Comparison of ENCODE assay signal across 8 mouse cellular contexts in genomic region chr19:37991399-37992183, GRCm38 (mm10). TPM values are rescaled to one million over a fixed set of nuclear protein-coding genes. Genes with fewer than 3 reads are reported as not detected.
DNase-seq lines count a peak whose midpoint lies in the region; ATAC-seq lines count a peak whose summit lies in the region.

No protein-coding gene starts in this region.

- H3K4me3 ChIP-seq in hindbrain, embryonic 11.5 days (ENCODE audit: low read depth, low read length) = no peak overlapping the region
- H3K4me3 ChIP-seq in hindbrain, embryonic 10.5 days = no peak overlapping the region
- no peak overlapping the region for H3K4me3 ChIP-seq in heart, embryonic 16.5 days (ENCODE audit: low read length)
- no peak overlapping the region for H3K4me3 ChIP-seq in liver, embryonic 12.5 days

- H3K36me3 ChIP-seq in hindbrain, embryonic 11.5 days (ENCODE audit: control insufficient read depth, insufficient read depth, low read length) = no peaks in the 10 kb centered on the region
- H3K36me3 ChIP-seq in hindbrain, embryonic 10.5 days = no peaks in the 10 kb centered on the region
- H3K36me3 ChIP-seq in heart, embryonic 16.5 days (ENCODE audit: control insufficient read depth, insufficient read depth) = no peaks in the 10 kb centered on the region
- no peaks in the 10 kb centered on the region for H3K36me3 ChIP-seq in liver, embryonic 12.5 days

- no peaks in the 10 kb centered on the region for H3K27me3 ChIP-seq in hindbrain, embryonic 11.5 days (ENCODE audit: control insufficient read depth, insufficient read depth, low read length)
- H3K27me3 ChIP-seq in hindbrain, embryonic 10.5 days (ENCODE audit: insufficient read depth, poor library complexity, severe bottlenecking) = no peaks in the 10 kb centered on the region
- H3K27me3 ChIP-seq in heart, embryonic 16.5 days (ENCODE audit: control insufficient read depth, insufficient read depth, low read length) = no peaks in the 10 kb centered on the region
- no peaks in the 10 kb centered on the region for H3K27me3 ChIP-seq in liver, embryonic 12.5 days (replicated peaks)

- no peak overlapping the region for H3K4me2 ChIP-seq in hindbrain, embryonic 11.5 days (replicated peaks; ENCODE audit: low read depth, low read length)
- peak overlapping the region; percentile 25 for H3K4me2 ChIP-seq in heart, embryonic 16.5 days (ENCODE audit: low read depth, low read length)
- no peak overlapping the region for H3K4me2 ChIP-seq in liver, embryonic 12.5 days

- peak; percentile 10 for DNase-seq in hindbrain, embryonic 11.5 days (ENCODE audit: low spot score)
- no peak for DNase-seq in hindbrain, embryonic 10.5 days (ENCODE audit: low spot score)
- DNase-seq in cerebellum, adult 18-20 months = peak; percentile 71 to 86
- DNase-seq in left cerebral cortex, postnatal 25 days (ENCODE audit: low spot score in 2 of 2) = peak; percentile 80 to 96
- no peak for DNase-seq in spleen, adult 18-20 months

- H3K9ac ChIP-seq in hindbrain, embryonic 11.5 days (ENCODE audit: low read depth, low read length) = no peak overlapping the region
- H3K9ac ChIP-seq in heart, embryonic 16.5 days (ENCODE audit: low read length) = no peak overlapping the region
- no peak overlapping the region for H3K9ac ChIP-seq in liver, embryonic 12.5 days

- no peak for ATAC-seq in hindbrain, embryonic 11.5 days (ENCODE audit: low FRiP score)
- ATAC-seq in heart, embryonic 16.5 days (replicated peaks; ENCODE audit: extremely low read depth, insufficient read depth, low FRiP score) = peak; percentile 52; the same call in 1 of the 2 replicates
- ATAC-seq in liver, embryonic 12.5 days = no peak
- ATAC-seq in activated CD4-positive, CD25-positive, alpha-beta regulatory T cell, adult 4 months = no peak

- no peak overlapping the region for H3K27ac ChIP-seq in hindbrain, embryonic 11.5 days (ENCODE audit: low read depth, low read length)
- no peak overlapping the region for H3K27ac ChIP-seq in hindbrain, embryonic 10.5 days
- H3K27ac ChIP-seq in heart, embryonic 16.5 days (ENCODE audit: low read length) = no peak overlapping the region
- no peak overlapping the region for H3K27ac ChIP-seq in liver, embryonic 12.5 days

- intact Hi-C loops in left cerebral cortex, postnatal 25 days (cut with DNase I) = loop anchor here (1.0 kb wide), 1 partner anchor 21 kb away; no protein-coding TSS in a partner anchor

- H3K9me3 ChIP-seq in hindbrain, embryonic 11.5 days (ENCODE audit: control insufficient read depth, low read length) = no peaks in the 10 kb centered on the region
- no peaks in the 10 kb centered on the region for H3K9me3 ChIP-seq in hindbrain, embryonic 10.5 days
- H3K9me3 ChIP-seq in heart, embryonic 16.5 days (replicated peaks; ENCODE audit: control insufficient read depth, low read length) = no peaks in the 10 kb centered on the region
- no peaks in the 10 kb centered on the region for H3K9me3 ChIP-seq in liver, embryonic 12.5 days (replicated peaks)

- no peaks in the 10 kb centered on the region for H3K4me1 ChIP-seq in hindbrain, embryonic 11.5 days (replicated peaks; ENCODE audit: control insufficient read depth, insufficient read depth, low read length)
- 0 out of 2 replicates have a peak, but pooled peaks cover 5% of the 10 kb centered on the region for H3K4me1 ChIP-seq in hindbrain, embryonic 10.5 days (replicated peaks)
- H3K4me1 ChIP-seq in heart, embryonic 16.5 days (ENCODE audit: control insufficient read depth, insufficient read depth, low read length) = peaks cover 8% of the 10 kb centered on the region
- no peaks in the 10 kb centered on the region for H3K4me1 ChIP-seq in liver, embryonic 12.5 days

- WGBS in hindbrain, embryonic 11.5 days = 50% methylated on average over 7 of the region's 7 CpGs
- 57% methylated on average over 7 of the region's 7 CpGs for WGBS in hindbrain, embryonic 10.5 days
- WGBS in heart, embryonic 16.5 days = 26% methylated on average over 7 of the region's 7 CpGs
- 44% methylated on average over 7 of the region's 7 CpGs for WGBS in liver, embryonic 12.5 days (ENCODE audit: insufficient replicate concordance)

RNA-seq across cellular contexts. Expression of gene Myof, which starts 51.8 kb away (rescaled TPM):
- polyA plus RNA-seq in hindbrain, embryonic 11.5 days (2014; fragmentation: Nextera tagmentation; extraction: Ambion mirVana) = 3.4 and 5.3 TPM in 2 replicates
- 2.2 and 2.4 TPM in 2 replicates for polyA plus RNA-seq in hindbrain, embryonic 10.5 days (2016; fragmentation: Nextera tagmentation; extraction: Ambion mirVana)
- polyA plus RNA-seq in heart, embryonic 16.5 days (2015; fragmentation: Nextera tagmentation; extraction: Ambion mirVana) = 5.5 and 6.7 TPM in 2 replicates
- 1 to 10 TPM; 5.6 to 5.7 TPM for total RNA-seq in left cerebral cortex, postnatal 25 days (2021)
- polyA plus RNA-seq in liver, embryonic 12.5 days (2016; fragmentation: Nextera tagmentation; extraction: Ambion mirVana) = 0.66 and 0.97 TPM in 2 replicates
- under 1 TPM; 0.19 to 0.27 TPM for polyA plus RNA-seq in activated CD4-positive, CD25-positive, alpha-beta regulatory T cell, adult 4 months (2017; shearing (Covaris generic))

Comparison
In these comparisons a context has a peak if more than half of its experiments do, and no peak if none do; other contexts are left out.
1. DNase-seq: peak in hindbrain, embryonic 11.5 days (single experiment), cerebellum, adult 18-20 months (2 of 2) and left cerebral cortex, postnatal 25 days (2 of 2); none in hindbrain, embryonic 10.5 days (single experiment) and spleen, adult 18-20 months (0 of 2).